Mouse (Mus musculus) MEL (cell line): ENCODE data around the gene Thada. TPM values are rescaled to one million over a fixed set of nuclear protein-coding genes. Genes with fewer than 3 reads are reported as not detected.

Experiments used
- DNase-seq: peaks from one replicate; pipeline ENCODE4 v3.0.0; 2011; ENCODE audit warnings: low read depth, low spot score
- H3K27ac ChIP-seq: 2 replicates; pipeline ENCODE4 v1.5.1; 2012; ENCODE audit warnings: low read depth, mild to moderate bottlenecking, control low read depth, low read length, moderate library complexity; ENCODE audit not compliant: control insufficient read depth
- H3K27me3 ChIP-seq, 2 experiments: fragments of 150-350 bp in 1 of 2; sonication (generic) in 1 of 2; 2 replicates each; pipeline ENCODE4 v1.6.1; 2012; ENCODE audit warnings: low read length in 2 of 2, mild to moderate bottlenecking in 2 of 2, improper control_type of control experiment in 1 of 2, moderate library complexity in 1 of 2; ENCODE audit not compliant: insufficient read depth in 2 of 2, control insufficient read depth in 1 of 2
- H3K36me3 ChIP-seq, 2 experiments: 2 replicates each; pipeline ENCODE4 v1.6.1; 2012 to 2014; ENCODE audit warnings: low read length in 2 of 2, improper control_type of control experiment in 1 of 2, inconsistent platforms in 1 of 2, mild to moderate bottlenecking in 1 of 2; ENCODE audit not compliant: insufficient read depth in 2 of 2, control insufficient read depth in 1 of 2
- H3K4me1 ChIP-seq, 2 experiments: fragments of 150-350 bp in 1 of 2; sonication (generic) in 1 of 2; 2 replicates each; pipeline ENCODE4 v1.6.1; 2012; ENCODE audit warnings: low read length in 2 of 2, improper control_type of control experiment in 1 of 2, mild to moderate bottlenecking in 1 of 2; ENCODE audit not compliant: insufficient read depth in 2 of 2, control insufficient read depth in 1 of 2
- H3K4me3 ChIP-seq, 2 experiments: fragments of 150-350 bp in 1 of 2; sonication (generic) in 1 of 2; 2 replicates each; pipeline ENCODE4 v1.5.1; 2012; ENCODE audit warnings: low read depth in 2 of 2, low read length in 2 of 2, mild to moderate bottlenecking in 2 of 2, moderate library complexity in 2 of 2, control low read depth in 1 of 2, improper control_type of control experiment in 1 of 2; ENCODE audit not compliant: control insufficient read depth in 1 of 2, insufficient read depth in 1 of 2
- H3K79me2 ChIP-seq: 2 replicates; pipeline ENCODE4 v1.6.1; 2012; ENCODE audit warnings: mild to moderate bottlenecking, low read length, moderate library complexity; ENCODE audit not compliant: control insufficient read depth, poor library complexity, insufficient read depth
- H3K9ac ChIP-seq: 2 replicates; pipeline ENCODE4 v1.6.1; 2012; ENCODE audit warnings: low read depth, mild to moderate bottlenecking, control low read depth, low read length, moderate library complexity; ENCODE audit not compliant: control insufficient read depth, poor library complexity, severe bottlenecking
- H3K9me3 ChIP-seq: fragments of 150-350 bp; sonication (generic); replicated peaks from 2 replicates; pipeline ENCODE4 v1.6.1; 2012; ENCODE audit warnings: mild to moderate bottlenecking, low read length, improper control_type of control experiment, moderate library complexity; ENCODE audit not compliant: insufficient read depth
- BHLHE40 ChIP-seq: IDR thresholded peaks from 2 replicates; pipeline ENCODE4 v1.6.1; 2012; ENCODE audit warnings: low read depth, mild to moderate bottlenecking, inconsistent platforms, low read length, improper control_type of control experiment, borderline replicate concordance
- E2F4 ChIP-seq: IDR thresholded peaks from 2 replicates; pipeline ENCODE4 v1.6.1; 2011; ENCODE audit warnings: low read depth, low read length, improper control_type of control experiment, borderline replicate concordance
- EP300 ChIP-seq, 2 experiments: IDR thresholded peaks; 2 replicates each; pipeline ENCODE4 v1.6.1; 2011; ENCODE audit warnings: improper control_type of control experiment in 2 of 2, low read length in 2 of 2, low read depth in 1 of 2, mild to moderate bottlenecking in 1 of 2
- HCFC1 ChIP-seq: IDR thresholded peaks from 2 replicates; pipeline ENCODE4 v1.6.1; 2012; ENCODE audit warnings: low read depth, mild to moderate bottlenecking, inconsistent platforms, low read length, improper control_type of control experiment, moderate library complexity
- JUND ChIP-seq: IDR thresholded peaks from 2 replicates; pipeline ENCODE4 v1.6.1; 2011; ENCODE audit warnings: low read depth, mild to moderate bottlenecking, improper control_type of control experiment, low read length
- KAT2A ChIP-seq: conservative IDR thresholded peaks from 2 replicates; pipeline ENCODE4 v1.6.1; 2012; ENCODE audit warnings: low read depth, low read length, improper control_type of control experiment, inconsistent platforms
- MAFK ChIP-seq: IDR thresholded peaks from 2 replicates; pipeline ENCODE4 v1.6.1; 2011; ENCODE audit warnings: low read depth, mild to moderate bottlenecking, low read length, improper control_type of control experiment, borderline replicate concordance
- MAX ChIP-seq: IDR thresholded peaks from 2 replicates; pipeline ENCODE4 v1.6.1; 2011; ENCODE audit warnings: low read length, improper control_type of control experiment
- MEF2A ChIP-seq: IDR thresholded peaks from 2 replicates; pipeline ENCODE4 v1.6.1; 2014; ENCODE audit warnings: low read depth, mild to moderate bottlenecking, inconsistent platforms, low read length, improper control_type of control experiment; ENCODE audit not compliant: poor library complexity, insufficient replicate concordance, severe bottlenecking; ENCODE audit errors: extremely low read depth
- MXI1 ChIP-seq: IDR thresholded peaks from 2 replicates; pipeline ENCODE4 v1.6.1; 2011; ENCODE audit warnings: mild to moderate bottlenecking, low read depth, low read length, improper control_type of control experiment
- NELFE ChIP-seq: IDR thresholded peaks from 2 replicates; pipeline ENCODE4 v1.6.1; 2011; ENCODE audit warnings: low read depth, low read length, improper control_type of control experiment
- POLR2A ChIP-seq, 2 experiments: IDR thresholded peaks; 2 replicates each; pipeline ENCODE4 v1.6.1; 2011 to 2012; ENCODE audit warnings: low read length in 2 of 2, mild to moderate bottlenecking in 2 of 2, control low read depth in 1 of 2, improper control_type of control experiment in 1 of 2, low read depth in 1 of 2, moderate library complexity in 1 of 2; ENCODE audit not compliant: control insufficient read depth in 1 of 2, insufficient read depth in 1 of 2, poor library complexity in 1 of 2
- POLR2AphosphoS2 ChIP-seq: IDR thresholded peaks from 2 replicates; pipeline ENCODE4 v1.6.1; 2011; ENCODE audit warnings: low read length, improper control_type of control experiment
- RAD21 ChIP-seq: IDR thresholded peaks from 2 replicates; pipeline ENCODE4 v1.6.1; 2011; ENCODE audit warnings: mild to moderate bottlenecking, low read depth, low read length, improper control_type of control experiment
- SMC3 ChIP-seq: IDR thresholded peaks from 2 replicates; pipeline ENCODE4 v1.6.1; 2011; ENCODE audit warnings: low read depth, low read length, improper control_type of control experiment
- TCF12 ChIP-seq: IDR thresholded peaks from 2 replicates; pipeline ENCODE4 v1.6.1; 2014; ENCODE audit warnings: low read depth, mild to moderate bottlenecking, inconsistent platforms, low read length, improper control_type of control experiment, moderate library complexity
- UBTF ChIP-seq: IDR thresholded peaks from 2 replicates; pipeline ENCODE4 v1.6.1; 2012; ENCODE audit warnings: low read depth, mild to moderate bottlenecking, inconsistent platforms, low read length, improper control_type of control experiment, moderate library complexity, borderline replicate concordance; ENCODE audit not compliant: insufficient read depth
- ZKSCAN1 ChIP-seq: IDR thresholded peaks from 2 replicates; pipeline ENCODE4 v1.6.1; 2012; ENCODE audit warnings: low read depth, mild to moderate bottlenecking, inconsistent platforms, low read length, improper control_type of control experiment, moderate library complexity
- ZMIZ1 ChIP-seq: IDR thresholded peaks from 2 replicates; pipeline ENCODE4 v1.6.1; 2012; ENCODE audit warnings: low read depth, mild to moderate bottlenecking, inconsistent platforms, low read length, improper control_type of control experiment, moderate library complexity
- polyA plus RNA-seq, 2 experiments: library from polyadenylated mRNA; stranded (reverse) in 1 of 2; unstranded in 1 of 2; fragments of >175 nt in 1 of 2; fragments of >200 nt in 1 of 2; gene quantifications; 2 replicates each; pipeline versions ENCODE4 v1.2.1 to v1.2.4; 2012; ENCODE audit warnings: low replicate concordance in 2 of 2, low read depth in 1 of 2; ENCODE audit not compliant: insufficient read length in 2 of 2, insufficient read depth in 1 of 2, missing spikeins in 1 of 2
- total RNA-seq: library from RNA; depleted of rRNA; stranded (reverse); fragments of 300-350 nt; gene quantifications from 2 replicates; pipeline ENCODE4 v1.2.3, GENCODE M21; 2012

Gene Thada
- total and polyA plus RNA-seq, 3 experiments, result 19.8 to 20.6 TPM; not detected in 1

DNA sequence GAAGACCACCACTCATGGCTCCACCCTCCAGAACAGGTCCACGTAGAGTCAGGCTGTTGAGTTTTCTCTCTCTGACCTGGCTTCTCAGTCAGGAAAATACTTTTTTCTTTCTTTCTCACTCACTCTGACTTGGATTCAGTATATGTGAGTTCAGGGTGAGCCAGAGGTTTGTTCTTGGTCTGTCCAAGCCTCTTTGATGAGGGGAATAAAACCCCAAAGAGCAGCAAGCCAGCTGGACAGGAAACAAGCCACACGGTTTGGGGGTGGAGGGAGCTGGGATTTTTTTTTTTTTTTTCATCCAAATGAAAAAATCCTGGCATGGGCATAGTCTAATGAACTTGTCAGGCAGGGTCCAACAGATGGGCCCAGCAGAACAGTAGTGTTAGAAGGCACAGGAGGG, 210.2 kb downstream of the Thada start (continued):
- TF ChIP-seq MEF2A (no peak), TCF12 (no peak), MAFK (no peak)
- TF ChIP-seq, all 39 proteins: peak for 0

DNA sequence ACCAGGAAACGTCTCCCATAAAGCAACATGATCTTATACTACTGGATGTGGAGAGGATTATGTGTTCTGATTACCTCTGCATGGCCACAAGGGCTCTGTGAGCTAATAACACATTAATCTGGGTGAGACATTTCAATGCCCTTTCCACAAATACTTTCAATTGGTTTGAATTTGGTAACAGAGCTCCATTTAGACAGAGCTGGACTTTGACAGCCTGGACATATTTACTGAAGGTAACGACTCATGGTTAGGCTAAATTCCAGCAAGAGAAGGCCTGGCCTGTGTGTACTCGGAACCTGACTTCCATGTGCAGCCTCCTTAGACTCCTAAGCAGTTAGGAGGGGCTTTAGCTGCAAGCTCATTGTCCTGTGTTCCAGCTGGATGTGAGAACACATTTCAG, 214.6 kb downstream of the Thada start:
- Histone ChIP-seq H3K36me3 (no peaks in the 10 kb centered on the region; a peak in 1 of 4 replicates), H3K79me2 (no peaks in the 10 kb centered on the region), H3K27ac (no peak overlapping the region), H3K4me3 (no peak overlapping the region), H3K9ac (no peak overlapping the region), H3K27me3 (no peaks in the 10 kb centered on the region), H3K9me3 (no peaks in the 10 kb centered on the region), H3K4me1 (no peaks in the 10 kb centered on the region)
- TF ChIP-seq MXI1, result no peak
- no peak for DNase-seq

GRCm38 (mm10) chr17:84244182-84244920, 221.7 kb downstream of the Thada start:
- no peaks in the 10 kb centered on the region for H3K9me3 ChIP-seq
- TF ChIP-seq UBTF (no peak), NELFE (no peak), MAX (no peak), JUND (no peak), SMC3 (no peak), E2F4 (no peak), TCF12 (no peak), BHLHE40 (no peak), ZMIZ1 (no peak), RAD21 (no peak), ZKSCAN1 (no peak), MXI1 (no peak), EP300 (IDR thresholded peaks at IDR 0.05; ENCODE audit: low read depth in 1 of 2, low read length in 2 of 2) (no peak), POLR2A (IDR thresholded peaks at IDR 0.05; ENCODE audit: control insufficient read depth in 1 of 2, insufficient read depth in 1 of 2, low read depth in 1 of 2, low read length in 2 of 2, poor library complexity in 1 of 2) (no peak), POLR2AphosphoS2 (no peak), KAT2A (no peak), HCFC1 (no peak)
- no peak for DNase-seq
- no peak overlapping the region for H3K9ac ChIP-seq
- no peaks in the 10 kb centered on the region for H3K79me2 ChIP-seq
- no peaks in the 10 kb centered on the region for H3K27me3 ChIP-seq
- no peak overlapping the region for H3K27ac ChIP-seq
- no peaks in the 10 kb centered on the region for H3K4me1 ChIP-seq
- no peaks in the 10 kb centered on the region; a peak in 2 of 4 replicates for H3K36me3 ChIP-seq
- H3K4me3 ChIP-seq, result no peak overlapping the region
